Mouse (Mus musculus) liver, embryonic 16.5 days (tissue): ENCODE results near the gene Cdc37. TPM values are rescaled to one million over a fixed set of nuclear protein-coding genes. Genes with fewer than 3 reads are reported as not detected.

Experiments used
- ATAC-seq: fragments of 200-750 bp; cut with Nextera tagmentation; 2 replicates; pipeline ENCODE4 v1.8.0; 2017; ENCODE audit warnings: low read depth, mild to moderate bottlenecking, moderate number of reproducible peaks, moderate library complexity
- H3K27ac ChIP-seq: fragments of 300-500 bp; sonication (generic); 2 replicates; pipeline ENCODE4 v1.5.1; 2014; ENCODE audit warnings: mild to moderate bottlenecking, low read length
- H3K27me3 ChIP-seq: fragments of 300-500 bp; sonication (generic); 2 replicates; pipeline ENCODE4 v1.6.1; 2014; ENCODE audit warnings: low read depth, low read length, mixed read lengths; ENCODE audit not compliant: control insufficient read depth, insufficient read depth
- H3K36me3 ChIP-seq: fragments of 300-500 bp; sonication (generic); 2 replicates; pipeline ENCODE4 v1.6.1; 2014; ENCODE audit warnings: mild to moderate bottlenecking; ENCODE audit not compliant: control insufficient read depth, insufficient read depth
- H3K4me1 ChIP-seq: fragments of 300-500 bp; sonication (generic); 2 replicates; pipeline ENCODE4 v1.6.1; 2014; ENCODE audit warnings: low read depth, low read length, mixed read lengths; ENCODE audit not compliant: control insufficient read depth
- H3K4me2 ChIP-seq: fragments of 300-500 bp; sonication (generic); 2 replicates; pipeline ENCODE4 v1.6.1; 2014; ENCODE audit warnings: low read depth, low read length, mixed read lengths
- H3K4me3 ChIP-seq: fragments of 300-500 bp; sonication (generic); 2 replicates; pipeline ENCODE4 v1.5.1; 2014; ENCODE audit warnings: low read depth, mild to moderate bottlenecking, low read length
- H3K9ac ChIP-seq: fragments of 300-500 bp; sonication (generic); 2 replicates; pipeline ENCODE4 v1.6.1; 2014; ENCODE audit warnings: low read depth, low read length
- H3K9me3 ChIP-seq: fragments of 300-500 bp; sonication (generic); replicated peaks from 2 replicates; pipeline ENCODE4 v1.6.1; 2016; ENCODE audit warnings: low read length; ENCODE audit not compliant: control insufficient read depth
- WGBS: fragments of 180-500 bp; shearing (Covaris S2); extraction: QIAGEN DNeasy Blood & Tissue Kit; methylation state at CpG from one replicate; pipeline ENCODE4 v1.1.7; 2014; ENCODE audit not compliant: insufficient replicate concordance; 5-methylcytosine and 5-hydroxymethylcytosine counted together
- polyA plus RNA-seq: library from polyadenylated mRNA; unstranded; fragments of >200 nt; fragmentation: Nextera tagmentation; extraction: Ambion mirVana; gene quantifications from 2 replicates; pipeline ENCODE4 v1.2.1, GENCODE M21; 2015

Gene Cdc37
- polyA plus RNA-seq, 1 experiment from 2014 or later = 104 TPM

GRCm38 (mm10) chr9:21134595-21135328 is 15.0 kb downstream of the Cdc37 start:
- Histone ChIP-seq H3K4me3 (no peak overlapping the region), H3K27ac (no peak overlapping the region), H3K9me3 (no peaks in the 10 kb centered on the region), H3K4me1 (peaks cover 11% of the 10 kb centered on the region), H3K36me3 (peaks cover 8% of the 10 kb centered on the region), H3K4me2 (no peak overlapping the region), H3K9ac (no peak overlapping the region), H3K27me3 (no peaks in the 10 kb centered on the region)
- no peak for ATAC-seq
- WGBS = 50% methylated on average over 9 of the region's 9 CpGs

- Histone ChIP-seq H3K4me2 (0 out of 2 replicates have a peak overlapping the region, but pooled peaks have one; percentile 4), H3K36me3 (no peaks in the 10 kb centered on the region; the same call in 1 of the 2 replicates), H3K9ac (no peak overlapping the region), H3K4me1 (peaks cover 11% of the 10 kb centered on the region), H3K27ac (no peak overlapping the region), H3K4me3 (no peak overlapping the region), H3K27me3 (no peaks in the 10 kb centered on the region), H3K9me3 (no peaks in the 10 kb centered on the region)
- ATAC-seq = no peak
- WGBS = 29% methylated on average over 9 of the region's 9 CpGs
Measured at GRCm38 (mm10) chr9:21133064-21133707, 16.6 kb downstream of the Cdc37 start.

GRCm38 (mm10) chr9:21132102-21132775 is 17.5 kb downstream of the Cdc37 start:
- 60% methylated on average over 12 of the region's 12 CpGs for WGBS
- H3K27me3 ChIP-seq = no peaks in the 10 kb centered on the region
- peaks cover 11% of the 10 kb centered on the region for H3K4me1 ChIP-seq

GRCm38 (mm10) chr9:21131059-21131956 is 18.5 kb downstream of the Cdc37 start, which contains the start of gene Tyk2:
Gene Tyk2, minus strand, starts transcription at chr9:21131243.
- H3K27me3 ChIP-seq = no peaks in the 10 kb centered on the region
- H3K4me2 ChIP-seq = peak within 1 kb of the TSS; percentile 81
- no peaks in the 10 kb centered on the region for H3K9me3 ChIP-seq
- peaks cover 4% of the 10 kb centered on the region; the same call in 1 of the 2 replicates for H3K36me3 ChIP-seq
- peak within 1 kb of the TSS; percentile 70 for H3K9ac ChIP-seq
- 7% methylated on average over 37 of the region's 37 CpGs for WGBS
- H3K27ac ChIP-seq = 0 out of 2 replicates have a peak within 1 kb of the TSS, but pooled peaks have one; percentile 31
- H3K4me1 ChIP-seq = peaks cover 14% of the 10 kb centered on the region
- H3K4me3 ChIP-seq = peak within 1 kb of the TSS; percentile 76
- peak; percentile 95 for ATAC-seq

More at GRCm38 (mm10) chr9:21132102-21132775, 17.5 kb downstream of the Cdc37 start:
- Histone ChIP-seq H3K4me3 (no peak overlapping the region), H3K36me3 (peaks cover 2% of the 10 kb centered on the region; the same call in 1 of the 2 replicates), H3K4me2 (no peak overlapping the region), H3K9me3 (no peaks in the 10 kb centered on the region), H3K27ac (no peak overlapping the region), H3K9ac (no peak overlapping the region)
- ATAC-seq = no peak

GRCm38 (mm10) chr9:21126259-21126627 is 23.5 kb downstream of the Cdc37 start:
- no peaks in the 10 kb centered on the region for H3K27me3 ChIP-seq
- 41% methylated on average over 2 of the region's 2 CpGs for WGBS
- no peak overlapping the region for H3K27ac ChIP-seq
- ATAC-seq = no peak
- H3K4me1 ChIP-seq = peaks cover 11% of the 10 kb centered on the region
- no peak overlapping the region for H3K4me3 ChIP-seq
- H3K4me2 ChIP-seq = no peak overlapping the region
- H3K9ac ChIP-seq = no peak overlapping the region
- H3K36me3 ChIP-seq = peaks cover 13% of the 10 kb centered on the region
- no peaks in the 10 kb centered on the region for H3K9me3 ChIP-seq

GRCm38 (mm10) chr9:21125502-21126258 is 24.1 kb downstream of the Cdc37 start:
- Histone ChIP-seq H3K36me3 (peaks cover 13% of the 10 kb centered on the region), H3K4me1 (peaks cover 8% of the 10 kb centered on the region), H3K27ac (no peak overlapping the region), H3K9me3 (no peaks in the 10 kb centered on the region), H3K27me3 (no peaks in the 10 kb centered on the region), H3K9ac (no peak overlapping the region), H3K4me2 (no peak overlapping the region), H3K4me3 (no peak overlapping the region)
- 61% methylated on average over 9 of the region's 9 CpGs for WGBS
- no peak for ATAC-seq

GRCm38 (mm10) chr9:21124837-21125236 is 24.9 kb downstream of the Cdc37 start:
- Histone ChIP-seq H3K9me3 (no peaks in the 10 kb centered on the region), H3K36me3 (peaks cover 13% of the 10 kb centered on the region), H3K4me1 (peaks cover 3% of the 10 kb centered on the region; the same call in 1 of the 2 replicates), H3K4me3 (no peak overlapping the region), H3K27ac (0 out of 2 replicates have a peak overlapping the region, but pooled peaks have one; percentile 23), H3K27me3 (no peaks in the 10 kb centered on the region), H3K9ac (no peak overlapping the region), H3K4me2 (no peak overlapping the region)
- WGBS = 71% methylated on average over 5 of the region's 5 CpGs
- ATAC-seq = no peak

- ATAC-seq = no peak
- no peak overlapping the region for H3K4me2 ChIP-seq
- WGBS = 81% methylated on average over 16 of the region's 16 CpGs
- H3K4me1 ChIP-seq = peaks cover 2% of the 10 kb centered on the region; the same call in 1 of the 2 replicates
- H3K27me3 ChIP-seq = no peaks in the 10 kb centered on the region
- no peaks in the 10 kb centered on the region for H3K9me3 ChIP-seq
- H3K27ac ChIP-seq = no peak overlapping the region
- H3K36me3 ChIP-seq = peaks cover 9% of the 10 kb centered on the region
- H3K4me3 ChIP-seq = no peak overlapping the region
- H3K9ac ChIP-seq = no peak overlapping the region
Measured at GRCm38 (mm10) chr9:21121483-21121882, 28.3 kb downstream of the Cdc37 start.
